Mouse (Mus musculus) gonadal fat pad, adult 2 months (tissue): ENCODE results near the gene Zc3h4. TPM values are rescaled to one million over a fixed set of nuclear protein-coding genes. Genes with fewer than 3 reads are reported as not detected.

Experiments
- DNase-seq: peaks from one replicate; pipeline ENCODE4 v3.0.0-alpha.2; 2012; ENCODE audit warnings: low read depth
- polyA plus RNA-seq: library from polyadenylated mRNA; depleted of rRNA; stranded (reverse); fragments of >200 nt; gene quantifications from 2 replicates; pipeline ENCODE4 v1.2.3, GENCODE M21; 2012; rRNA removed

Gene Zc3h4
- polyA plus RNA-seq, 1 experiment: 26.9 TPM

DNA sequence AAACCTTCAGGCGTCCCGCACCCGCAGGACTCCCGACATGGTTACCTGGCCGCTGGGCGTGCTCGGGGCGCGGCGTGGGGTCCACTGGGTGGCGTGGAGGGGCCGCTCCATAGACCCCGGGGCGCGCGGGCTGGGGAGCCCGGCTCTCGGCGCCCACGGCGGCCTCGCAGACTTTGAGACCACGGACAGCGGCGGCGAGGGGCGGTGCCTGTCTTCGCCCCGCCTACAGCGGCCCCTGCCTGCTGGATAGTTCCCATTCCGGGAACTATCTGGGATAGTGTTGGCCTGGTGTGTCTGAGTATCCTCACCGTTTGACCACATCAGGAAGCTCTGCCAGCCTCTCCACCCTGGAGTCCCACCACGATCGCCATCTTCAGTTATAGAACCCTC is 75.9 kb downstream of the Zc3h4 start:
- DNase-seq: no peak

DNA sequence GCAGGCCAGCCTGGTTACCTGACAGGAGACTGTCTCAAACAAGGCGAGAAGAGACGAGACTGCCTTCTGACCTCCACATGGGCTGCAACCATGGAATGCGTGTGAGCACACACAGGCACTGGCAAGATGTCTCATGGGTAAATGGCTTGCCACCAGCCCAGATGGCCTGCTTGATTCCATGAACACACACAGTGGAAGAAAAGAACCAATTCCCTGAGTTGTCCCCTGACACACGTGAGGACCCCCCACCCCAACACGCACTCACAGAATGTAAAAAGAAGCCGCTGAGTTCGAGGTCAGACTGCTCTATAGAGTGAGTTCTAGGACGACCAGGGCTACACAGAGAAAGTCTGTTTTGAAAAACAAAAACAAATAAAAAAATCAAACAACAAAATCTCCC is 76.9 kb downstream of the Zc3h4 start, which contains the start of gene Npas1:
TSS of gene Npas1 (minus strand) at position 101 of the 400 bp plus-strand sequence.
- no peak for DNase-seq

Other genes with a start within 250 kb of the Zc3h4 start
- 10.8 and 12.4 TPM in 2 replicates for gene Meis3, start 225.8 kb upstream of the Zc3h4 start, polyA plus RNA-seq
- 18.2 and 20.6 TPM in 2 replicates for gene Dhx34, start 178.9 kb upstream of the Zc3h4 start, polyA plus RNA-seq
- gene C5ar2, start 156.8 kb upstream of the Zc3h4 start, polyA plus RNA-seq: 0.62 and 0.90 TPM in 2 replicates
- gene C5ar1, start 141.4 kb upstream of the Zc3h4 start, polyA plus RNA-seq: 15.3 and 16.5 TPM in 2 replicates
- 37.4 and 49.1 TPM in 2 replicates for gene Inafm1, start 127.3 kb upstream of the Zc3h4 start, polyA plus RNA-seq
- 35.3 and 37.7 TPM in 2 replicates for gene Ccdc9, start 114.1 kb upstream of the Zc3h4 start, polyA plus RNA-seq
- gene Bbc3, start 92.5 kb upstream of the Zc3h4 start, polyA plus RNA-seq: 13.2 and 14.9 TPM in 2 replicates
- 41.0 and 47.9 TPM in 2 replicates for gene Sae1, start 13.1 kb upstream of the Zc3h4 start, polyA plus RNA-seq
- gene Tmem160, start 51.9 kb downstream of the Zc3h4 start, polyA plus RNA-seq: 111 and 125 TPM in 2 replicates
- not detected in 2 replicates for gene Npas1, start 76.8 kb downstream of the Zc3h4 start, polyA plus RNA-seq
- 19.2 and 20.2 TPM in 2 replicates for gene Arhgap35, start 214.1 kb downstream of the Zc3h4 start, polyA plus RNA-seq